Mouse (Mus musculus): ENCODE measurements around the gene Mmab. TPM values are rescaled to one million over a fixed set of nuclear protein-coding genes. Genes with fewer than 3 reads are reported as not detected.
A peak's percentile ranks its signal among the peaks of the same experiment; 100 is the strongest.

Mmab gene
- polyA plus RNA-seq, 1 experiment from 2014 or later: 27.7 TPM

GRCm38 (mm10) chr5:114444368-114444692 is 470 bp upstream of the Mmab start:
- H3K4me1 ChIP-seq (replicated peaks; ENCODE audit: control insufficient read depth, insufficient read depth, low read length): peaks cover 10% of the 10 kb centered on the region
- H3K4me2 ChIP-seq (ENCODE audit: low read length): peak overlapping the region; percentile 89
- under 1% methylated on average over 21 of the region's 21 CpGs for WGBS
- H3K27me3 ChIP-seq (replicated peaks; ENCODE audit: control insufficient read depth, insufficient read depth, low read length): no peaks in the 10 kb centered on the region
- no peaks in the 10 kb centered on the region for H3K9me3 ChIP-seq (ENCODE audit: control insufficient read depth, low read length)
- peak overlapping the region; percentile 69 for H3K4me3 ChIP-seq (replicated peaks; ENCODE audit: low read length)
- ATAC-seq: peak; percentile 27
- H3K27ac ChIP-seq (ENCODE audit: low read length): no peak overlapping the region
- no peaks in the 10 kb centered on the region for H3K36me3 ChIP-seq (ENCODE audit: control insufficient read depth, insufficient read depth)
- peak overlapping the region; percentile 69 for H3K9ac ChIP-seq (replicated peaks; ENCODE audit: low read depth, low read length)

- Histone ChIP-seq H3K36me3 (ENCODE audit: control insufficient read depth, insufficient read depth) (no peaks in the 10 kb centered on the region), H3K27ac (ENCODE audit: low read length) (no peak overlapping the region), H3K9ac (replicated peaks; ENCODE audit: low read depth, low read length) (no peak overlapping the region), H3K4me3 (replicated peaks; ENCODE audit: low read length) (no peak overlapping the region), H3K27me3 (replicated peaks; ENCODE audit: control insufficient read depth, insufficient read depth, low read length) (no peaks in the 10 kb centered on the region), H3K9me3 (ENCODE audit: control insufficient read depth, low read length) (no peaks in the 10 kb centered on the region), H3K4me2 (ENCODE audit: low read length) (no peak overlapping the region), H3K4me1 (replicated peaks; ENCODE audit: control insufficient read depth, insufficient read depth, low read length) (no peaks in the 10 kb centered on the region)
- 93% methylated on average over 14 of the region's 14 CpGs for WGBS
- no peak for ATAC-seq
Measured at GRCm38 (mm10) chr5:114435588-114435987, 8.3 kb downstream of the Mmab start.

GRCm38 (mm10) chr5:114434359-114434758 is 9.5 kb downstream of the Mmab start:
- 83% methylated on average over 8 of the region's 8 CpGs for WGBS
- no peaks in the 10 kb centered on the region for H3K4me1 ChIP-seq (replicated peaks; ENCODE audit: control insufficient read depth, insufficient read depth, low read length)
- H3K4me3 ChIP-seq (replicated peaks; ENCODE audit: low read length): no peak overlapping the region
- H3K4me2 ChIP-seq (ENCODE audit: low read length): no peak overlapping the region
- no peak overlapping the region for H3K9ac ChIP-seq (replicated peaks; ENCODE audit: low read depth, low read length)
- H3K27me3 ChIP-seq (replicated peaks; ENCODE audit: control insufficient read depth, insufficient read depth, low read length): no peaks in the 10 kb centered on the region
- ATAC-seq: no peak
- H3K27ac ChIP-seq (ENCODE audit: low read length): no peak overlapping the region
- H3K36me3 ChIP-seq (ENCODE audit: control insufficient read depth, insufficient read depth): no peaks in the 10 kb centered on the region
- no peaks in the 10 kb centered on the region for H3K9me3 ChIP-seq (ENCODE audit: control insufficient read depth, low read length)

- Histone ChIP-seq H3K27me3 (replicated peaks; ENCODE audit: control insufficient read depth, insufficient read depth, low read length) (no peaks in the 10 kb centered on the region), H3K4me1 (replicated peaks; ENCODE audit: control insufficient read depth, insufficient read depth, low read length) (peaks cover 5% of the 10 kb centered on the region; the same call in 1 of the 2 replicates), H3K27ac (ENCODE audit: low read length) (no peak overlapping the region), H3K36me3 (ENCODE audit: control insufficient read depth, insufficient read depth) (no peaks in the 10 kb centered on the region), H3K9ac (replicated peaks; ENCODE audit: low read depth, low read length) (no peak overlapping the region), H3K9me3 (ENCODE audit: control insufficient read depth, low read length) (no peaks in the 10 kb centered on the region), H3K4me3 (replicated peaks; ENCODE audit: low read length) (no peak overlapping the region), H3K4me2 (ENCODE audit: low read length) (no peak overlapping the region)
- no peak for ATAC-seq
- WGBS: 84% methylated on average over 7 of the region's 7 CpGs
Measured at GRCm38 (mm10) chr5:114429781-114430180, 14.1 kb downstream of the Mmab start.

GRCm38 (mm10) chr5:114428621-114429020 is 15.2 kb downstream of the Mmab start:
- no peaks in the 10 kb centered on the region for H3K36me3 ChIP-seq (ENCODE audit: control insufficient read depth, insufficient read depth)
- peaks cover 10% of the 10 kb centered on the region for H3K4me1 ChIP-seq (replicated peaks; ENCODE audit: control insufficient read depth, insufficient read depth, low read length)
- H3K4me2 ChIP-seq (ENCODE audit: low read length): no peak overlapping the region
- 82% methylated on average over 18 of the region's 18 CpGs for WGBS
- H3K9me3 ChIP-seq (ENCODE audit: control insufficient read depth, low read length): no peaks in the 10 kb centered on the region
- no peak overlapping the region for H3K9ac ChIP-seq (replicated peaks; ENCODE audit: low read depth, low read length)
- no peak overlapping the region for H3K4me3 ChIP-seq (replicated peaks; ENCODE audit: low read length)
- no peak for ATAC-seq
- H3K27me3 ChIP-seq (replicated peaks; ENCODE audit: control insufficient read depth, insufficient read depth, low read length): no peaks in the 10 kb centered on the region
- no peak overlapping the region for H3K27ac ChIP-seq (ENCODE audit: low read length)

- no peaks in the 10 kb centered on the region for H3K27me3 ChIP-seq (replicated peaks; ENCODE audit: control insufficient read depth, insufficient read depth, low read length)
- H3K9ac ChIP-seq (replicated peaks; ENCODE audit: low read depth, low read length): no peak overlapping the region
- no peak overlapping the region for H3K4me3 ChIP-seq (replicated peaks; ENCODE audit: low read length)
- 53% methylated on average over 6 of the region's 6 CpGs for WGBS
- no peaks in the 10 kb centered on the region for H3K9me3 ChIP-seq (ENCODE audit: control insufficient read depth, low read length)
- peaks cover 11% of the 10 kb centered on the region for H3K4me1 ChIP-seq (replicated peaks; ENCODE audit: control insufficient read depth, insufficient read depth, low read length)
- no peaks in the 10 kb centered on the region for H3K36me3 ChIP-seq (ENCODE audit: control insufficient read depth, insufficient read depth)
- no peak for ATAC-seq
- H3K27ac ChIP-seq (ENCODE audit: low read length): no peak overlapping the region
- H3K4me2 ChIP-seq (ENCODE audit: low read length): no peak overlapping the region
Measured at GRCm38 (mm10) chr5:114426732-114427131, 17.1 kb downstream of the Mmab start.

- ATAC-seq: no peak
- H3K27ac ChIP-seq (ENCODE audit: low read length): no peak overlapping the region
- H3K4me3 ChIP-seq (replicated peaks; ENCODE audit: low read length): no peak overlapping the region
- H3K9me3 ChIP-seq (ENCODE audit: control insufficient read depth, low read length): no peaks in the 10 kb centered on the region
- peaks cover 11% of the 10 kb centered on the region for H3K4me1 ChIP-seq (replicated peaks; ENCODE audit: control insufficient read depth, insufficient read depth, low read length)
- H3K27me3 ChIP-seq (replicated peaks; ENCODE audit: control insufficient read depth, insufficient read depth, low read length): no peaks in the 10 kb centered on the region
- H3K9ac ChIP-seq (replicated peaks; ENCODE audit: low read depth, low read length): no peak overlapping the region
- peaks cover 16% of the 10 kb centered on the region; the same call in 1 of the 2 replicates for H3K36me3 ChIP-seq (ENCODE audit: control insufficient read depth, insufficient read depth)
- no peak overlapping the region for H3K4me2 ChIP-seq (ENCODE audit: low read length)
- WGBS: 42% methylated on average over 5 of the region's 5 CpGs
Measured at GRCm38 (mm10) chr5:114423961-114424360, 19.9 kb downstream of the Mmab start.

GRCm38 (mm10) chr5:114422591-114422990 is 21.3 kb downstream of the Mmab start:
- no peak overlapping the region for H3K4me2 ChIP-seq (ENCODE audit: low read length)
- no peaks in the 10 kb centered on the region for H3K27me3 ChIP-seq (replicated peaks; ENCODE audit: control insufficient read depth, insufficient read depth, low read length)
- ATAC-seq: no peak

GRCm38 (mm10) chr5:114421561-114422298 is 22.1 kb downstream of the Mmab start:
- no peak overlapping the region for H3K27ac ChIP-seq (ENCODE audit: low read length)
- H3K27me3 ChIP-seq (replicated peaks; ENCODE audit: control insufficient read depth, insufficient read depth, low read length): no peaks in the 10 kb centered on the region
- no peak overlapping the region for H3K9ac ChIP-seq (replicated peaks; ENCODE audit: low read depth, low read length)
- H3K4me2 ChIP-seq (ENCODE audit: low read length): no peak overlapping the region
- no peak for ATAC-seq
- no peaks in the 10 kb centered on the region for H3K9me3 ChIP-seq (ENCODE audit: control insufficient read depth, low read length)
- 82% methylated on average over 11 of the region's 11 CpGs for WGBS
- peaks cover 21% of the 10 kb centered on the region; the same call in 1 of the 2 replicates for H3K36me3 ChIP-seq (ENCODE audit: control insufficient read depth, insufficient read depth)
- peaks cover 6% of the 10 kb centered on the region for H3K4me1 ChIP-seq (replicated peaks; ENCODE audit: control insufficient read depth, insufficient read depth, low read length)
- H3K4me3 ChIP-seq (replicated peaks; ENCODE audit: low read length): no peak overlapping the region

More at GRCm38 (mm10) chr5:114422591-114422990, 21.3 kb downstream of the Mmab start:
- Histone ChIP-seq H3K36me3 (ENCODE audit: control insufficient read depth, insufficient read depth) (peaks cover 21% of the 10 kb centered on the region; the same call in 1 of the 2 replicates), H3K4me1 (replicated peaks; ENCODE audit: control insufficient read depth, insufficient read depth, low read length) (peaks cover 11% of the 10 kb centered on the region), H3K9me3 (ENCODE audit: control insufficient read depth, low read length) (no peaks in the 10 kb centered on the region), H3K4me3 (replicated peaks; ENCODE audit: low read length) (no peak overlapping the region), H3K27ac (ENCODE audit: low read length) (no peak overlapping the region), H3K9ac (replicated peaks; ENCODE audit: low read depth, low read length) (no peak overlapping the region)
- WGBS: 53% methylated on average over 5 of the region's 5 CpGs
